Mouse (Mus musculus) lung, postnatal 10 days (tissue): ENCODE results near the gene Lgi1.

Source experiments
- DNase-seq: peaks from one replicate; pipeline ENCODE4 v3.0.0; 2021

The Lgi1 gene

GRCm38 (mm10) chr19:38264505-38265500 is at the start of gene Lgi1:
TSS of gene Lgi1 (plus strand) at chr19:38264536.
- no peak for DNase-seq

GRCm38 (mm10) chr19:38217696-38218095 is 46.6 kb upstream of the Lgi1 start:
- no peak for DNase-seq

GRCm38 (mm10) chr19:38223356-38223904 is 40.9 kb upstream of the Lgi1 start:
- DNase-seq: no peak

- peak; percentile 94 for DNase-seq
These were observed 40.2 kb upstream of the Lgi1 start, which contains the start of gene Fra10ac1 for GRCm38 (mm10) chr19:38223905-38224684. TSS of gene Fra10ac1 (minus strand) at chr19:38224156.

- DNase-seq: no peak
These were observed 39.7 kb upstream of the Lgi1 start for GRCm38 (mm10) chr19:38224685-38225060.

- no peak for DNase-seq
These were observed 35.6 kb upstream of the Lgi1 start for GRCm38 (mm10) chr19:38228699-38229098.

GRCm38 (mm10) chr19:38232087-38232486 is 32.2 kb upstream of the Lgi1 start:
- no peak for DNase-seq

GRCm38 (mm10) chr19:38232516-38232915 is 31.8 kb upstream of the Lgi1 start:
- DNase-seq: no peak

GRCm38 (mm10) chr19:38236526-38236925 is 27.8 kb upstream of the Lgi1 start:
- no peak for DNase-seq

GRCm38 (mm10) chr19:38237834-38238212 is 26.5 kb upstream of the Lgi1 start:
- peak; percentile 47 for DNase-seq

GRCm38 (mm10) chr19:38238213-38238951 is 26.0 kb upstream of the Lgi1 start:
- DNase-seq: no peak

- DNase-seq: no peak
These were observed 22.0 kb upstream of the Lgi1 start for GRCm38 (mm10) chr19:38242314-38242852.

GRCm38 (mm10) chr19:38244748-38245147 is 19.6 kb upstream of the Lgi1 start:
- DNase-seq: no peak

- DNase-seq: no peak
These were observed 18.8 kb upstream of the Lgi1 start for GRCm38 (mm10) chr19:38245361-38246176.

- DNase-seq: no peak
These were observed 18.1 kb upstream of the Lgi1 start for GRCm38 (mm10) chr19:38246177-38246622.

- DNase-seq: no peak
These were observed 14.7 kb upstream of the Lgi1 start for GRCm38 (mm10) chr19:38249627-38250026.

- DNase-seq: peak; percentile 27
These were observed 10.5 kb upstream of the Lgi1 start for GRCm38 (mm10) chr19:38253796-38254195.

- peak; percentile 3 for DNase-seq
These were observed 5.7 kb upstream of the Lgi1 start for GRCm38 (mm10) chr19:38258651-38259065.

- no peak for DNase-seq
These were observed 4.9 kb upstream of the Lgi1 start for GRCm38 (mm10) chr19:38259436-38259835.

- DNase-seq: no peak
These were observed 4.0 kb upstream of the Lgi1 start for GRCm38 (mm10) chr19:38260346-38260745.

GRCm38 (mm10) chr19:38261351-38261750 is 3.0 kb upstream of the Lgi1 start:
- no peak for DNase-seq
